Mouse (Mus musculus) E14TG2a.4 (cell line): ENCODE measurements at regions not wholly inside any gene's neighbourhood (a gene's known extent, or its start where the extent isn't known, plus 50 kb on each side); places are given as distances from the start of the nearest gene placed in this dataset.

Experiments used
- CTCF ChIP-seq: conservative IDR thresholded peaks from 2 replicates; pipeline ENCODE4 v1.5.1; 2014; ENCODE audit warnings: low read length
- NANOG ChIP-seq: IDR thresholded peaks from 2 replicates; pipeline ENCODE4 v1.6.1; 2014; ENCODE audit warnings: borderline replicate concordance, low read length, mixed read lengths
- POU5F1 ChIP-seq: IDR thresholded peaks from 2 replicates; pipeline ENCODE4 v1.6.1; 2014; ENCODE audit warnings: low read length, borderline replicate concordance

GRCm38 (mm10) chr9:49954601-49955000 is 155.9 kb upstream of the Ncam1 start:
- TF ChIP-seq CTCF: no peak
- no peak for TF ChIP-seq NANOG
- no peak for TF ChIP-seq POU5F1
